Mouse (Mus musculus) limb, embryonic 14.5 days (tissue): ENCODE data around the gene Cers6. TPM values are rescaled to one million over a fixed set of nuclear protein-coding genes. Genes with fewer than 3 reads are reported as not detected.

Experiments
- ATAC-seq: fragments of 200-750 bp; cut with Nextera tagmentation; 2 replicates; pipeline ENCODE4 v1.8.0; 2017; ENCODE audit warnings: low read depth, moderate number of reproducible peaks, moderate TSS enrichment; ENCODE audit not compliant: low FRiP score
- DNase-seq: peaks from one replicate; pipeline ENCODE4 v3.0.0-alpha.2; 2015; ENCODE audit warnings: low spot score
- H3K27ac ChIP-seq: fragments of 300-500 bp; sonication (generic); replicated peaks from 2 replicates; pipeline ENCODE4 v1.5.1; 2014; ENCODE audit warnings: low read depth, mild to moderate bottlenecking, low read length, moderate library complexity, mixed read lengths
- H3K27me3 ChIP-seq: fragments of 300-500 bp; sonication (generic); 2 replicates; pipeline ENCODE4 v1.6.1; 2014; ENCODE audit warnings: low read length, mixed read lengths; ENCODE audit not compliant: control insufficient read depth, insufficient read depth
- H3K36me3 ChIP-seq: fragments of 300-500 bp; sonication (generic); 2 replicates; pipeline ENCODE4 v1.6.1; 2014; ENCODE audit warnings: mild to moderate bottlenecking, low read length, moderate library complexity, mixed read lengths; ENCODE audit not compliant: control insufficient read depth, insufficient read depth
- H3K4me1 ChIP-seq: fragments of 300-500 bp; sonication (generic); 2 replicates; pipeline ENCODE4 v1.6.1; 2014; ENCODE audit warnings: antibody characterized with exemption, low read length, mixed read lengths; ENCODE audit not compliant: control insufficient read depth, insufficient read depth
- H3K4me2 ChIP-seq: fragments of 300-500 bp; sonication (generic); replicated peaks from 2 replicates; pipeline ENCODE4 v1.6.1; 2014; ENCODE audit warnings: low read depth, mild to moderate bottlenecking, low read length, moderate library complexity; ENCODE audit not compliant: severe bottlenecking
- H3K4me3 ChIP-seq: fragments of 300-500 bp; sonication (generic); replicated peaks from 2 replicates; pipeline ENCODE4 v1.5.1; 2014; ENCODE audit warnings: low read length
- H3K9ac ChIP-seq: fragments of 300-500 bp; sonication (generic); 2 replicates; pipeline ENCODE4 v1.6.1; 2014; ENCODE audit warnings: mild to moderate bottlenecking, low read depth, low read length, moderate library complexity; ENCODE audit not compliant: severe bottlenecking
- H3K9me3 ChIP-seq: fragments of 300-500 bp; sonication (generic); 2 replicates; pipeline ENCODE4 v1.6.1; 2016; ENCODE audit warnings: low read length; ENCODE audit not compliant: control insufficient read depth
- POLR2A ChIP-seq: fragments of 200-500 bp; IDR thresholded peaks from 2 replicates; pipeline ENCODE4 v1.8.0; 2012; ENCODE audit warnings: inconsistent platforms, mild to moderate bottlenecking, moderate library complexity, borderline replicate concordance; ENCODE audit not compliant: insufficient read depth, insufficient read length; ENCODE audit errors: extremely low read depth
- WGBS: fragments of 180-500 bp; shearing (Covaris S2); extraction: QIAGEN DNeasy Blood & Tissue Kit; methylation state at CpG from one replicate; pipeline ENCODE4 v1.1.7; 2014; 5-methylcytosine and 5-hydroxymethylcytosine counted together
- polyA plus RNA-seq, 2 experiments: library from polyadenylated mRNA; depleted of rRNA in 1 of 2; stranded (reverse) in 1 of 2; unstranded in 1 of 2; fragments of >200 nt; fragmentation: Nextera tagmentation in 1 of 2; extraction: Ambion mirVana in 1 of 2; gene quantifications; 2 replicates each; pipeline versions ENCODE4 v1.2.1 to v1.2.3; 2012 to 2014

Cers6 gene
- polyA plus RNA-seq, 2 experiments = 10.7 to 30.9 TPM

DNA sequence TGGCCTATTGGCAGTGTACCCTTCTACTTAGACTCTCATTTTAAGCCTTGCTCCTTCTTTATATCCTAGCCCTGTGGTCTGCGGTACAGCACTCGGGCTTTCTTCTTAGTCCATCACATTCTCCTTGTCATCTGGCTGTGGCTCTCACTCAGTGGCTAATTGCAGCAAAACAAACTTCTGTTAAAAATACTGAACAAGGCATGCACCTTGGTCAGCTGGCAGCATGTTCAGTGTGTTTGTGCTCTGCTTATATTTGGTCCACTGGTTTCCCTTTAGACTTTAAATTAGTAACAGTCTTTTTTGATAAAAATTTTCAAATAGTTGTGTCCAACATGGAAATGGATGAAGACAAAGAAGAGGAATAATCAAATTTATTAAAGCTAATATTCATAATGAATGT is 94.3 kb downstream of the Cers6 start:
- no peak overlapping the region for H3K4me3 ChIP-seq
- no peaks in the 10 kb centered on the region for H3K27me3 ChIP-seq
- no peak overlapping the region for H3K27ac ChIP-seq
- H3K4me2 ChIP-seq = no peak overlapping the region
- WGBS = 89% methylated on average over 2 of the region's 2 CpGs
- H3K4me1 ChIP-seq = peaks cover 7% of the 10 kb centered on the region
- no peak overlapping the region for H3K9ac ChIP-seq
- H3K36me3 ChIP-seq = no peaks in the 10 kb centered on the region
- TF ChIP-seq POLR2A = no peak
- H3K9me3 ChIP-seq = no peaks in the 10 kb centered on the region; the same call in 1 of the 2 replicates
- ATAC-seq (no peak), DNase-seq (no peak)

DNA sequence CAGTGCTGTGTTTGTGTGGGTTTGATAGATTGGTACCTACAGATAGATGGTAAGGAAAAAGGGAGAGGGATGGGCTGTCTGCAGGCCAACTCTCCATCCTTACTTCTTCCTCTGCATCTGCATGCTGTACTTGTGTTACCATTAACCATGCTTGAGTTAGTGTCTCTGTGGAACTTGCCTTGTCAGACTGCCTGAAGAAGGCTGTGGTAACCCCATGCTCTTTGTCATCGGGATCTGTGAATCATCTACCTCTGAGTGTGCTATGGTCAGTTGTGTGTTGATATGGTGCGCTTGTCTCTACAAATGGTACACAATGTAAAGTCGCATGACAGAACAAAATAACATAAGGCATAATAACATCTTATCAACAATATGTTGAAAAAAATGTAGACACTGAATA is 94.9 kb downstream of the Cers6 start:
- Histone ChIP-seq H3K4me1 (peaks cover 7% of the 10 kb centered on the region), H3K27me3 (no peaks in the 10 kb centered on the region), H3K9me3 (no peaks in the 10 kb centered on the region; the same call in 1 of the 2 replicates), H3K4me3 (no peak overlapping the region), H3K9ac (no peak overlapping the region), H3K4me2 (no peak overlapping the region), H3K27ac (no peak overlapping the region), H3K36me3 (no peaks in the 10 kb centered on the region)
- DNase-seq (no peak), ATAC-seq (no peak)
- 97% methylated on average over 3 of the region's 3 CpGs for WGBS
- TF ChIP-seq POLR2A = no peak

DNA sequence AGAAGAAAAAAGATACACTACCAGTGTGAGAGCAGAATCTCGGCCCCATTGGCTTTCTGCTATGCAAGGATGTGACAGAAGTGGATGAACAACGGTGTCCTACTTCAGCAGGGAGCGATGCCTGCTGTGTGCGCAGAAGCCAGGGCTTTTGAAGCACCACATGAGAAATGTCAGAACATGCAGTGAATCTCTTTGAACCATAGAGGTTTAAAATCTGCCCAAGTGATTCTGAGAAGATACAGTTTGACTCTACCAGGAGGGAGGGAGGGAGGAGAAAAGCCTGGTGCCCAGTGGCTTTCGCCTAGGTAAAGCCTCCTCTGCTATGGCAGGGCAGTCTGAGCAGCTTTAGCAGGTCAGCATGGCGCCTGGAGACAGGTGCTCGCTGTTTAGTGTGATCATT is 96.6 kb downstream of the Cers6 start:
- H3K4me2 ChIP-seq = no peak overlapping the region
- H3K27me3 ChIP-seq = no peaks in the 10 kb centered on the region
- H3K9ac ChIP-seq = no peak overlapping the region
- no peaks in the 10 kb centered on the region for H3K36me3 ChIP-seq
- no peaks in the 10 kb centered on the region for H3K9me3 ChIP-seq
- TF ChIP-seq POLR2A = no peak
- no peak overlapping the region for H3K27ac ChIP-seq
- DNase-seq (no peak), ATAC-seq (no peak)
- peaks cover 7% of the 10 kb centered on the region for H3K4me1 ChIP-seq
- no peak overlapping the region for H3K4me3 ChIP-seq
- 81% methylated on average over 7 of the region's 7 CpGs for WGBS

DNA sequence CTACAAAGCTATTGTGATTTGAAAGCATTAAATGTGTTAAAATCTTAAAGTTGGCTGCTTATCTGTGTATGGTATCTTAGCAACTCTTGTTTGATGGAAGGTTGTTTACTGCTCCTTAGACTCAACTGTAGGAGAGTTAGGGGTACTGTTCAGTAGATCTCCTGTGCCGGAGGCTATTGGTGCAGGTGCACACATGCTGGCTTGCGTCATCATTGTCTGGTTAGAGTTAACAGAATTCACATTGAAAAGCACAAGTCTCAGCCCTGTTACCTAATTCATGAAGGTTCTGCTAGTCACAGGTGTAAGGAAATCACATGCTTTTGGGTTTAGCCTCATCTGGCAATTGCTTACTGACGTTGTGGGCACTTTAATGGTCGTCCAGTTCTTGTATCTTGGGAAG is 98.3 kb downstream of the Cers6 start:
- no peak for TF ChIP-seq POLR2A

DNA sequence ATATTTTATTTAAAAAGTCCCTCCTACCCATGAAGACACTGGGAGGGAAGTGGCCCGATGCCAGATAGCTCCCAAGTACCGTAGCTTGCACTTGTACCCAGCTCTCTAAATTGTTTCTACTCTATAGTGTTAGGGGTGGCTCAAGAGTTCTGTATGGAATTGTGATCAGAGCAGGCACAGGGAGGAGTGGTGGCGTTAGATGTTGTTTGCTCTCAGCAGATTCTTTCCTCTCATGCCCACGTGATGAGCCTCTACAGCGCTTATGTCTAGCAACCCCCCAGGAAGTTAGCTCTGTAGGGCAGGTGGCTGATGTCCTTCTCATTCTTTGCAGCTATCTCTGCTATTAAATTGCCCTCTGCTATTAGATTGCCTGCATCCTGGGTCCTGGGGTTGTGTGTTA is 98.8 kb downstream of the Cers6 start:
- no peak for TF ChIP-seq POLR2A
- no peak overlapping the region for H3K9ac ChIP-seq
- DNase-seq (no peak), ATAC-seq (no peak)
- no peak overlapping the region for H3K4me3 ChIP-seq
- H3K36me3 ChIP-seq = no peaks in the 10 kb centered on the region
- no peak overlapping the region for H3K4me2 ChIP-seq
- no peaks in the 10 kb centered on the region for H3K9me3 ChIP-seq
- no peak overlapping the region for H3K27ac ChIP-seq
- peaks cover 7% of the 10 kb centered on the region for H3K4me1 ChIP-seq
- WGBS = 84% methylated on average over 5 of the region's 5 CpGs
- H3K27me3 ChIP-seq = no peaks in the 10 kb centered on the region

More for the DNA sequence above, 98.3 kb downstream of the Cers6 start:
- ATAC-seq (no peak), DNase-seq (no peak)
- Histone ChIP-seq H3K27ac (no peak overlapping the region), H3K36me3 (no peaks in the 10 kb centered on the region), H3K9me3 (no peaks in the 10 kb centered on the region), H3K4me1 (peaks cover 7% of the 10 kb centered on the region), H3K4me3 (no peak overlapping the region), H3K9ac (no peak overlapping the region), H3K27me3 (no peaks in the 10 kb centered on the region), H3K4me2 (no peak overlapping the region)
- WGBS = 85% methylated on average over 4 of the region's 4 CpGs

DNA sequence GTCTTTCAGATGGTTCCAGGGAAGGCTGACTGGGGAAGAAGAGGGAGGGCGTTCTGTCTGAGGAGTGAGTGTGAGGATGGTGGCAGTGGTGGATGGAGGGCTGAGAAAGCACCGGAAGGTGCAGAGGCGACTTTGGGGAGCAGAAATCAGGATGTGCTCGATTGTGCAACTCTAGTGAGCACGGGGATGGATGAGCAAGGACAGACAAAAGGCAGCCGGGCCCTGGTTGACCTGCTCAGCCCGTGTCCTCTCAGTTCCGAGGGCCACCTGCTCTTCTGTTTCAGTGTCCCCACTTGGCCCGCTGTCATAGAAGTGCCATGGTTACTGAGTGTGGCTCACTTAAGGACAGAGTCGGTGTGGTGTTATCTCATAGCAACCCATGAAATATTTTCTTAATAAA is 99.4 kb downstream of the Cers6 start:
- ATAC-seq (no peak), DNase-seq (no peak)
- Histone ChIP-seq H3K9ac (no peak overlapping the region), H3K4me2 (no peak overlapping the region), H3K9me3 (no peaks in the 10 kb centered on the region), H3K27me3 (no peaks in the 10 kb centered on the region), H3K4me3 (no peak overlapping the region), H3K36me3 (no peaks in the 10 kb centered on the region), H3K4me1 (peaks cover 7% of the 10 kb centered on the region), H3K27ac (no peak overlapping the region)
- WGBS = 93% methylated on average over 10 of the region's 10 CpGs
- no peak for TF ChIP-seq POLR2A
